Mouse (Mus musculus) hindbrain, embryonic 13.5 days (tissue): ENCODE results near the gene Hydin. TPM values are rescaled to one million over a fixed set of nuclear protein-coding genes. Genes with fewer than 3 reads are reported as not detected.
A peak's percentile ranks its signal among the peaks of the same experiment; 100 is the strongest.
"Not testable (repeated sequence)": the region's sequence is repeated elsewhere in the genome, so short reads cannot be mapped to it uniquely, and the experiment has no call there.

Experiments
- ATAC-seq: fragments of 200-750 bp; cut with Nextera tagmentation; 2 replicates; pipeline ENCODE4 v1.8.0; 2017; ENCODE audit warnings: moderate TSS enrichment; ENCODE audit not compliant: low FRiP score
- H3K27ac ChIP-seq: fragments of 300-500 bp; sonication (generic); 2 replicates; pipeline ENCODE4 v1.5.1; 2015; ENCODE audit warnings: inconsistent platforms, mild to moderate bottlenecking, moderate library complexity
- H3K27me3 ChIP-seq: fragments of 300-500 bp; sonication (generic); 2 replicates; pipeline ENCODE4 v1.6.1; 2015; ENCODE audit warnings: mild to moderate bottlenecking, inconsistent platforms
- H3K36me3 ChIP-seq: fragments of 300-500 bp; sonication (generic); 2 replicates; pipeline ENCODE4 v1.6.1; 2015; ENCODE audit warnings: mild to moderate bottlenecking, inconsistent platforms
- H3K4me1 ChIP-seq: fragments of 300-500 bp; sonication (generic); replicated peaks from 2 replicates; pipeline ENCODE4 v1.6.1; 2015; ENCODE audit warnings: inconsistent platforms
- H3K4me2 ChIP-seq: fragments of 300-500 bp; sonication (generic); 2 replicates; pipeline ENCODE4 v1.6.1; 2015; ENCODE audit warnings: inconsistent platforms, mild to moderate bottlenecking, moderate library complexity
- H3K4me3 ChIP-seq: fragments of 300-500 bp; sonication (generic); 2 replicates; pipeline ENCODE4 v1.5.1; 2015; ENCODE audit warnings: mild to moderate bottlenecking, inconsistent platforms
- H3K9ac ChIP-seq: fragments of 300-500 bp; sonication (generic); 2 replicates; pipeline ENCODE4 v1.6.1; 2015; ENCODE audit warnings: mild to moderate bottlenecking, inconsistent platforms
- H3K9me3 ChIP-seq: fragments of 300-500 bp; sonication (generic); 2 replicates; pipeline ENCODE4 v1.6.1; 2016; ENCODE audit warnings: inconsistent platforms
- WGBS: fragments of 180-500 bp; shearing (Covaris S2); methylation state at CpG from one replicate; pipeline ENCODE4 v1.1.7; 2015; 5-methylcytosine and 5-hydroxymethylcytosine counted together
- polyA plus RNA-seq: library from polyadenylated mRNA; unstranded; fragments of >200 nt; fragmentation: Nextera tagmentation; extraction: Ambion mirVana; gene quantifications from 2 replicates; pipeline ENCODE4 v1.2.1, GENCODE M21; 2015

Hydin gene
- polyA plus RNA-seq, 1 experiment from 2014 or later = 0.71 TPM

- H3K27ac ChIP-seq = no peak overlapping the region
- WGBS = 90% methylated on average over 4 of the region's 4 CpGs
- no peaks in the 10 kb centered on the region for H3K27me3 ChIP-seq
- no peak overlapping the region for H3K4me3 ChIP-seq
- H3K36me3 ChIP-seq = no peaks in the 10 kb centered on the region
- H3K4me2 ChIP-seq = no peak overlapping the region
- peaks cover 9% of the 10 kb centered on the region for H3K4me1 ChIP-seq
- no peak for ATAC-seq
- H3K9me3 ChIP-seq = no peaks in the 10 kb centered on the region
- no peak overlapping the region for H3K9ac ChIP-seq
Observed at GRCm38 (mm10) chr8:110270659-110271058, 3.9 kb downstream of the Hydin start.

GRCm38 (mm10) chr8:110273394-110273793 lies 6.6 kb downstream of the Hydin start:
- 0 out of 2 replicates have a peak, but pooled peaks cover 5% of the 10 kb centered on the region for H3K4me1 ChIP-seq
- no peak for ATAC-seq
- no peak overlapping the region for H3K27ac ChIP-seq
- WGBS = 76% methylated on average over 2 of the region's 2 CpGs
- H3K36me3 ChIP-seq = no peaks in the 10 kb centered on the region
- no peaks in the 10 kb centered on the region for H3K27me3 ChIP-seq
- H3K4me3 ChIP-seq = no peak overlapping the region
- no peaks in the 10 kb centered on the region for H3K9me3 ChIP-seq
- no peak overlapping the region for H3K4me2 ChIP-seq
- no peak overlapping the region for H3K9ac ChIP-seq

- H3K9me3 ChIP-seq = no peaks in the 10 kb centered on the region
- no peaks in the 10 kb centered on the region for H3K36me3 ChIP-seq
- peak overlapping the region; percentile 84 for H3K27ac ChIP-seq
- H3K4me1 ChIP-seq = 0 out of 2 replicates have a peak, but pooled peaks cover 5% of the 10 kb centered on the region
- WGBS = 60% methylated on average over 21 of the region's 21 CpGs
- no peak overlapping the region for H3K4me3 ChIP-seq
- H3K27me3 ChIP-seq = no peaks in the 10 kb centered on the region
- ATAC-seq = 0 out of 2 replicates have a peak, but pooled peaks have one; percentile 36
- H3K9ac ChIP-seq = no peak overlapping the region
- no peak overlapping the region for H3K4me2 ChIP-seq
Observed at GRCm38 (mm10) chr8:110275465-110276258, 8.9 kb downstream of the Hydin start.

- no peak for ATAC-seq
- 72% methylated on average over 1 of the region's 1 CpGs for WGBS
- H3K27ac ChIP-seq = peak overlapping the region; percentile 84
Observed at GRCm38 (mm10) chr8:110276259-110276560, 9.4 kb downstream of the Hydin start.

GRCm38 (mm10) chr8:110312715-110313114 lies 45.9 kb downstream of the Hydin start:
- ATAC-seq = no peak
- H3K27ac ChIP-seq = no peak overlapping the region
- WGBS = 91% methylated on average over 2 of the region's 2 CpGs
- H3K9ac ChIP-seq = no peak overlapping the region
- H3K27me3 ChIP-seq = no peaks in the 10 kb centered on the region
- no peaks in the 10 kb centered on the region for H3K9me3 ChIP-seq
- H3K4me2 ChIP-seq = no peak overlapping the region
- no peak overlapping the region for H3K4me3 ChIP-seq
- no peaks in the 10 kb centered on the region for H3K36me3 ChIP-seq
- H3K4me1 ChIP-seq = peaks cover 16% of the 10 kb centered on the region

More at GRCm38 (mm10) chr8:110276259-110276560, 9.4 kb downstream of the Hydin start:
- Histone ChIP-seq H3K9me3 (no peaks in the 10 kb centered on the region), H3K27me3 (no peaks in the 10 kb centered on the region), H3K4me2 (no peak overlapping the region), H3K36me3 (no peaks in the 10 kb centered on the region), H3K9ac (no peak overlapping the region), H3K4me3 (no peak overlapping the region), H3K4me1 (0 out of 2 replicates have a peak, but pooled peaks cover 5% of the 10 kb centered on the region)

GRCm38 (mm10) chr8:110315826-110316225 lies 49.0 kb downstream of the Hydin start:
- 0 out of 2 replicates have a peak overlapping the region, but pooled peaks have one; percentile 6 for H3K4me2 ChIP-seq
- H3K9me3 ChIP-seq = no peaks in the 10 kb centered on the region
- ATAC-seq = no peak
- H3K27ac ChIP-seq = peak overlapping the region; percentile 44
- no peak overlapping the region for H3K4me3 ChIP-seq
- H3K27me3 ChIP-seq = no peaks in the 10 kb centered on the region
- H3K36me3 ChIP-seq = no peaks in the 10 kb centered on the region
- 54% methylated on average over 7 of the region's 7 CpGs for WGBS
- H3K4me1 ChIP-seq = peaks cover 19% of the 10 kb centered on the region
- H3K9ac ChIP-seq = no peak overlapping the region

- Histone ChIP-seq H3K4me3 (no peak overlapping the region), H3K27me3 (no peaks in the 10 kb centered on the region), H3K9me3 (no peaks in the 10 kb centered on the region), H3K9ac (no peak overlapping the region), H3K4me2 (no peak overlapping the region), H3K4me1 (peaks cover 19% of the 10 kb centered on the region), H3K27ac (peak overlapping the region; percentile 44; the same call in 1 of the 2 replicates), H3K36me3 (no peaks in the 10 kb centered on the region)
- no peak for ATAC-seq
- WGBS = 70% methylated on average over 4 of the region's 4 CpGs
Observed at GRCm38 (mm10) chr8:110319586-110319985, 52.8 kb downstream of the Hydin start.

GRCm38 (mm10) chr8:110321446-110321845 lies 54.7 kb downstream of the Hydin start:
- H3K4me3 ChIP-seq = no peak overlapping the region
- H3K36me3 ChIP-seq = no peaks in the 10 kb centered on the region
- H3K4me1 ChIP-seq = peaks cover 10% of the 10 kb centered on the region; the same call in 1 of the 2 replicates
- H3K4me2 ChIP-seq = no peak overlapping the region
- WGBS = 82% methylated on average over 2 of the region's 2 CpGs
- no peak overlapping the region for H3K27ac ChIP-seq
- H3K9ac ChIP-seq = no peak overlapping the region
- ATAC-seq = no peak
- no peaks in the 10 kb centered on the region for H3K9me3 ChIP-seq
- H3K27me3 ChIP-seq = no peaks in the 10 kb centered on the region

- Histone ChIP-seq H3K4me2 (no peak overlapping the region), H3K9me3 (no peaks in the 10 kb centered on the region), H3K4me1 (0 out of 2 replicates have a peak, but pooled peaks cover 3% of the 10 kb centered on the region), H3K36me3 (no peaks in the 10 kb centered on the region), H3K9ac (no peak overlapping the region), H3K27me3 (no peaks in the 10 kb centered on the region), H3K27ac (no peak overlapping the region), H3K4me3 (no peak overlapping the region)
- ATAC-seq = no peak
- WGBS = 79% methylated on average over 10 of the region's 10 CpGs
Observed at GRCm38 (mm10) chr8:110323981-110324574, 57.3 kb downstream of the Hydin start.

GRCm38 (mm10) chr8:110327120-110327519 lies 60.3 kb downstream of the Hydin start:
- H3K9me3 ChIP-seq, H3K4me2 ChIP-seq, H3K27ac ChIP-seq, H3K9ac ChIP-seq, H3K4me1 ChIP-seq, H3K36me3 ChIP-seq, H3K27me3 ChIP-seq, ATAC-seq, H3K4me3 ChIP-seq: not testable (repeated sequence)

GRCm38 (mm10) chr8:110333376-110333775 lies 66.6 kb downstream of the Hydin start:
- no peak overlapping the region for H3K9ac ChIP-seq
- no peak overlapping the region for H3K27ac ChIP-seq
- H3K4me2 ChIP-seq = no peak overlapping the region
- peaks cover 4% of the 10 kb centered on the region; the same call in 1 of the 2 replicates for H3K4me1 ChIP-seq
- 69% methylated on average over 7 of the region's 7 CpGs for WGBS
- H3K4me3 ChIP-seq = no peak overlapping the region
- H3K36me3 ChIP-seq = no peaks in the 10 kb centered on the region
- H3K9me3 ChIP-seq = no peaks in the 10 kb centered on the region
- ATAC-seq = no peak
- H3K27me3 ChIP-seq = no peaks in the 10 kb centered on the region

- Histone ChIP-seq H3K4me2 (no peak overlapping the region), H3K4me3 (no peak overlapping the region), H3K9ac (no peak overlapping the region), H3K27me3 (no peaks in the 10 kb centered on the region), H3K27ac (no peak overlapping the region), H3K4me1 (no peaks in the 10 kb centered on the region), H3K36me3 (no peaks in the 10 kb centered on the region), H3K9me3 (no peaks in the 10 kb centered on the region)
- no peak for ATAC-seq
- WGBS = 78% methylated on average over 2 of the region's 2 CpGs
Observed at GRCm38 (mm10) chr8:110339447-110339846, 72.7 kb downstream of the Hydin start.
